Mouse (Mus musculus) olfactory bulb, adult 2 months (tissue): ENCODE data around the gene Mpv17.

Source experiments
- CTCF ChIP-seq: fragments of 200-500 bp; IDR thresholded peaks from 2 replicates; pipeline ENCODE4 v1.5.1; 2012; ENCODE audit warnings: low read depth, mild to moderate bottlenecking, low read length, moderate library complexity; ENCODE audit not compliant: insufficient read depth
- POLR2A ChIP-seq: fragments of 200-500 bp; IDR thresholded peaks from 2 replicates; pipeline ENCODE4 v1.6.1; 2012; ENCODE audit warnings: mild to moderate bottlenecking, low read depth, low read length, moderate library complexity; ENCODE audit not compliant: insufficient read depth

DNA sequence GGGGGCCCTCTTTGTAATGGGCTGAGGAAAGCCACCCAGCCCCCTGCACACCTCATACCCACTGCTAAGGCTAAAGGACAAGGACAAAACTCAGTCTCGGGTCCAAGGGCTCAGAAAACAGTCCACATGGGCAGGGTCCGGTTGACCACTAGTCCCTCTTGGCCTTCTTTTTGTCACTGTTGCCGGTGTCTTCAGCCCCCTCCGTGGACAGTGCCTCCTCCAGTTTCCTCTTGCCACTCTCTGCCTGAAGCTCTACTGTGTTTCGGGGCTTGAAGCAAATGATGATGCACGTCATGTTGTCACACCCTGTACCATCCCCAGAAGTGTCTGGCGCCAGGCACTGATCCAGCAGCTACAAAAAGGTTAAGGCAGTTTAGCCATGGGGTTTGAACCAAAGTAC lies 48.9 kb upstream of the Mpv17 start:
- TF ChIP-seq POLR2A (no peak), CTCF (no peak)
